Mouse (Mus musculus): ENCODE measurements around the gene Tbx15.
A peak's percentile ranks its signal among the peaks of the same experiment; 100 is the strongest.

Gene Tbx15

DNA sequence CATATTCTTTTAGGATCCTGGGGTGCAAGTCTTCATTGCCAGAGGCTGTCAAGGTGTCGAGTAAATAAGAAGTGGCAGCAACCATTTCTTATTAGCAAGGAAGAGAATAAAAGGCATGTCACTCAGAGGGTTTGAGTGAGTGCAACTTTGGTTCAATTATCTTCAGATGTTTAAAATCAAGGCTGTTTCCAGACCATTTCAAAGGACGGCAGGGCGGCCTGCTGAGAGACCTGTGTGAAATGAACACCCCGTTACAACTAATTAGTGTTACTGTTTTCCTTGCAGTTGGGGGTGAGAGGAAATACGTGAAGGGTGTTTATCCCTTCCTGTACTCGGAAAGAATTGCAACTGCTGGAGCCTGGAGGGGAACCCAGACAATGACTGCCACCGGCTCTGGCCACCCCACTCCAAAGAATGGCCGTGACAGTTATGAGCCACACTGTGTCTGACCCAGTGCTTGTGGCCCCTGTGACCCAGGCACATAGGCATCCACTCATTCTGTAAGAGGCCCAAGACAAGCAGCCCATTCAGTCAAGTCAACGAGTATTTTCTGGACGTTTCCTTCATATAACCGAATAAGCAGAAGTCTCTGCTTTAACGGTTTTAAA is 37.9 kb downstream of the Tbx15 start:
- peak; percentile 49 for DNase-seq

- DNase-seq, result peak; percentile 70
Measured at GRCm38 (mm10) chr3:99279718-99280117, 39.5 kb downstream of the Tbx15 start.

- DNase-seq, result peak; percentile 81
Measured at GRCm38 (mm10) chr3:99281453-99281852, 41.3 kb downstream of the Tbx15 start.

DNA sequence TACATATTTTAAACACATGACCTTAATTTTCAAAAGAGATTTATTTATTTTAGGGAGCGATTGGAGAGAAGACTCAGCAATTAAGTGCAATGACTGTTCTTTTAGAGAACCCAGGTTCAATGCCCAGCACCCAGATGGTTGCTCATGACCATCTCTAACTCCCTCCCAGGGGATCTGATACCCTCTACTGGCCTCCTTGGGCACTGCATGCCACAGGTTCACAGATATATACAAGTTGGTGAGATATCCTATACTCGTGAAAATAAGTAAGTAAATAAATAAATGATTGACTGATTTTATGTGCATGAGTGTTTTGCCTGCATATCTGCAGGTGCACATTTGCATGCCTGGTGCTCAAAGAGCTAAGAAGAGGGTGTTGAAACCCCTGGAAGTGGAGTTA is 48.1 kb downstream of the Tbx15 start:
- peak; percentile 82 for DNase-seq

DNA sequence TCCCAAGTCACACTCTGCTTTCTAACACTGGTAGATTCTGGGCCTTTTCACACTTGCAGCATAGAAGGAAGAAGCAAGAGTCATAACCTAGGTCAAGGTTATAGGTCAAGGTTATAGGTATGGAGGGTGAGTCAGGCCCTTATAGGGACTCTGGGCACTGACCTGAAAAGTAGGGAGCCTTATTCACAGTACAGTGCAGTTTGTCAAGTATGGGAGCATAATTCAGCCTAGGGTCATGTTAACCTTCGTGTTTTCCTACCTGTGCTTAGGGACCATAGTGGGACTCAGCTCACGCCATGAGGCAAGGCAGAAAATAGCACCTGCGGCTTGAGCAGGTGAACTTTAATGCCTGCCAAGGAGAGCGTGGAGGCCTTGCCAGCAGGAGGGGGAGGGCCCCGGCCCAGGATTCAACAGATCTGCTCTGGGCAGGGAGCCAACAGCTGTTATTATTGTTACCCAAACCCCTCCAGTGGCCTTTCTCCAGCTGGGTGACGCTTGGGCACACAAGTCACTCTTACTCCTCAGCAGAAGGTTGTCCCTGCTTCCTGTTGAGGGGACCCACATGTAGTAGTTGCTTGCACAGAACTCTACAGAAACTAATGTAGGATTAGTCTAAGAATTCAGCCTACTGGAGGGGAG is 50.0 kb downstream of the Tbx15 start:
- DNase-seq, result peak; percentile 89

GRCm38 (mm10) chr3:99290878-99291277 is 50.7 kb downstream of the Tbx15 start:
- peak; percentile 11 for DNase-seq

GRCm38 (mm10) chr3:99291386-99291785 is 51.2 kb downstream of the Tbx15 start:
- peak; percentile 72 for DNase-seq

DNA sequence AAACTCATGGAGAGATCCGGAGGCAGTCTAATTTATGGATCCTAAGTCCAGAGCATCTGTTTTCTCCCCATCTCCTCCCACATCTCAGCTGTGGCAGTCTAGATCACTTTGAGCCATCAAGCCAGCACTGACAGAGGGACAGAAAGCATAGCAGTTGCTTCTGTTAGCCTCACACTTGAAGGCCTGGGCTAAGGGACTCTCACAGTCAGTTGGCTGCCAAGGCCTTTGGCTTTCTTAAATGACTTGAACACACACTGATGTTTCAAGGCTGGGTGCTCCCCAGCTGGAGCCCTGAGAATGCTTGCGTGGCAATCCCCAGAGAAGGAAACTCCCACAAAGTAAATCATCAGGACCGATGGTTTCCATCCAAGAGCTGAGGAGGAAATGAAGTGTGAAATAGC is 52.4 kb downstream of the Tbx15 start:
- peak; percentile 64 for DNase-seq

DNA sequence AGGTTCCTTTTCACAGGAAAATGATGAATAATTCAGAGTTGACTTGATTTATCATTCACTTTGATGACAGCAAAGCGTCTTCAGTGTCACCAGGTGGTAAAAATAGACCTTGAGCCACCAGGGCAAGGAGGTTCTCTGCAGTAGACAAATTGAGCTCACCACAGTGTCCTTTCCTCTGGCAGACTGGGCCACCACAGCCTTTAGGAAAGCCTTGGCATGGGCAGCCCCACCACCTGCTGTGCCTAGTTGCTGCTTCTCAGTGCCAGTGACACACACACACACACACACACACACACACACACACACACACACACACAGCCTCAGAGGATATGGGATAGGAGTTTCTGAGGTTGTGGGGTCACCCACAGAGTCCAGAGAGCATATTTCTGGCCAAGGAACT is 54.0 kb downstream of the Tbx15 start:
- peak; percentile 71 for DNase-seq

- DNase-seq, result peak; percentile 10
Measured at GRCm38 (mm10) chr3:99295301-99295700, 55.1 kb downstream of the Tbx15 start.

GRCm38 (mm10) chr3:99296186-99296585 is 56.0 kb downstream of the Tbx15 start:
- peak; percentile 85 for DNase-seq

DNA sequence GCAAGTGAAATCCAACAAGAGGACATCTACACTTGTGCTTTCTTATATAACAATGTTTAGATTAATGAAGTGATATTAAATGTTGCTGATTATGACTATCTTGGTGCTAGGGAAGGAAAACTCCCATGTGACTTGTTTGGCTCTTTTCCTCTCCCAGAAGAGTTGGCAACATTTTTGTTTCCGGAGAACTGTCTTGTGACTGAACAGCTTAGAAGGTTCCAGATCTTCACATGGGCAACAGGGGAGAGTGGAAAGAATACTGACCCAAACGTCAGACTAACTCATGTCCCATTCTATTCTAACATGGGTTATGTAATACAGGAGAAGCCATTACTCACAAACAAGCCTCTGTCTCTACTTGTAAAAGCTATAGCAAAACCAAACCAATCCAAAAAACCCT is 60.7 kb downstream of the Tbx15 start:
- DNase-seq, result peak; percentile 2

DNA sequence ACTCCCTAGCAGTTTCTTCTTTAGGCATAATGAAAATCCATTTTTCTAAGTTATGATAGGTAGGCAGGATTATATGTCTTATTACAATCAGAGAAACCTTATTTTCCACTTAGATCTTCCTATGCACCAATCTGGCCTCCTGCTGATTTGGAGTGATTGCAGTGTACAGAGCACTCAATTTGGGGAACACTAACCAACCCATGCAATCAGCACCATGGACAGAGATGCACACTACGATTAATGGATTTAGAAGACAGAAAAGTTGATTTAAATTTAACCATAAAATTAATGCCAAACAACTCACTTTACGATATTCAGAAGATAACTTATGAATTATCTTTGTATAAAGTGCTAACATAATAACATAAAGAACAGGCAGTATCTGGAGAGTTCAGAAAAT is 70.7 kb downstream of the Tbx15 start:
- DNase-seq, result no peak

GRCm38 (mm10) chr3:99311943-99312635 is 71.9 kb downstream of the Tbx15 start:
- no peak for DNase-seq

GRCm38 (mm10) chr3:99322345-99322744 is 82.2 kb downstream of the Tbx15 start:
- DNase-seq, result no peak

DNA sequence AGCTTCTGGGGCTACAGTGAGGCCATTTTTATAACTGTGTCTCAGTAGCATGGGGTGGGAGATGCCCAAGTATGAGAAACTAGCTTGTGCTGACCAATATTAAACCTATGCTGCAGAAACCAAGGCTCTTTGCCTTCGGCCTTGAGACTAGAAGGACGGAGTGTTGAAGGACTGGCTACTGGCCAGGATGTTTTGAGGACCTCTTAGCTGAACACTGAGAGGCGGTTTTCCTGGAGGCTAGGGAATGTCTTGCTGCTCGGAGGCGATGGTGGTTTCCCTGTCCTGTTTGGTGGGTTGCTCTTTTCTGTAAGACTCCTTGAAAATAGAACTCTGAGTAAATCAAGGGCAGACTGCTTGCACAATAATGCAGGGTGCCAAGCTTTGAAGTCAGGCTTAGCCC is 89.1 kb downstream of the Tbx15 start:
- no peak for DNase-seq

GRCm38 (mm10) chr3:99331086-99331485 is 90.9 kb downstream of the Tbx15 start:
- DNase-seq, result no peak

DNA sequence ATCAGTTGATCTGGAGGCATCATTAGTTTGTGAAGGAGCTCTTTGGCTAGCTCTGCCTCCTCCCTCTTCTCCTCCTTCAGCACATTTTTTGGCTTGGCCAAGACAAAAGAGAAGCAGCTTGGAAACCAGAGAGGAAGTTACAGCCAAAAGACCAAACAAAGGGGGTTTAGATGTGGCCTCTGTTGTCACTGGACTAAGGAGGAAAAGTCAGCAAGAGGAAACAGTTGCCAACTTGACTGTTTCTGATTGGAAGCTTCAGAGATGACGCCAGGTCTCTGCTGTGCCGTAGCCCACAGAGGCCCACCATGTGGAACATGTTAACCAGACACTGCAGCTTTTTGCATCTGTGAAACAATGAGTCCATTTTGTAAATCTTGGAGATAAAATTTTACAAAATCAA is 96.7 kb downstream of the Tbx15 start:
- no peak for DNase-seq

DNA sequence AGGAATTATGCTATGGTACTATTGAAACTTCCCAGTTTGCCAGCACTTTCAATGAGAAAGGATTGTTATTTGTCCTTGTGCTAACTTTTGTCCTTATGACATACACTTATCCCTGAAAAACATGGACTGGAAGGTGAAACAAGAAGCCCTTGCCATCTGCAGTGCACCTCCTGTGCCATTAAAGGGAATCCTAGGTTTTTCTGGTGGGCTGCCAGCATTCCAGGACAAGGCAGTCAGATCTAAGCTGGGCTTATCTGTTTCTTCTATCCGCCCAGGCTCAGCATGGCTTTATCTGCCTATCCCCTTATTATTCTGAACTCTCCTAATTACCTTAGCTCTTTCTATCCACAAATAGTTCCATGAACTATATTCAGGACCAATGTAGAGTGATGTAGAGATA is 98.6 kb downstream of the Tbx15 start:
- no peak for DNase-seq

- no peak for DNase-seq
Measured at GRCm38 (mm10) chr3:99340021-99340420, 99.8 kb downstream of the Tbx15 start.

DNA sequence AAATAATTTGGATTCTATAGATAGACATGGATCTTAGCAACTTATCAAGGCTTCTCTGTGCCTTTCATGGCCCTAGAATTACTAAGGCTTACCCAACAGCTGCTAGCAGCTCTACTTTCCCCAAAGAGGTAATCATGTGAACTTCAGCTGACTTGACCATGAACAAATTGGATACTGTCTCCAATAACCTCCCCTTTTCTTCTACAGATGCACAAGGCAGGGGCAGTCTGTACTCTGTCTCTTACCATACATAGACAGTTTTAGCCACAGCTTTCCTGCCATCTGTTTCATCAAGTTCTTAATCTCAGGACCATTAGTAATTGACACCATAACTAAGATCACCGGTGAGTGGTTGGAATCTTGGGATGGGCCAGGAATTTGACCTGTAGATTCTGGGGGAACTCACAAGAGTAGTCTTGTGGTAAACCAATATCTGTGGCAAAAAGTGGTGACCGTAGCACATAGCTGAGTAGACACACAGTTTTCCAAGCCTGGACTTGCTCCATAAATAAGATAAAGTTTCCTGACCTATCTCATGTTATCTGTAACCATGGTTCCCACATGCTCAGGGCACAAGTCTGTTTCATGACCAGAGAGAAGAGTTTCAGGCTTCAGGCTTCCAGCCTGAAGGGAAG is 139.6 kb downstream of the Tbx15 start:
- no peak for DNase-seq

DNA sequence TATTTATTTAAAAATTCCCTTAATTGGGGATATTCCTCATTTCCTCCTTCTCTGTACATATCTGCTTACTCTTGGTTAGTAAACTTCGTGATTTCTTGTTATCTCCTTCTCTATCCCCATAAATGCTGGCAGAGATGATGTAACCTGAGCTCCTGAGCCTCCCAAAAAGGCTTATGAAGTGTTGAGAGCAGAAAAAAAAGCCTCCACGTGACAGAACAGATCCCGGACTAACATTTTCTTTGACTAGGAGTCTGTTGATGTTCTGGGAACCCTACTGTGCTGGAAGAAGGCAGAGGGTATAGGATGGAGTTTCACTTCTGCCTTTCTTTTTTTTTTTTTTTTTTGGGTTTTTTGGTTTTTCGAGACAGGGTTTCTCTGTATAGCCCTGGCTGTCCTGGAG is 146.9 kb downstream of the Tbx15 start:
- no peak for DNase-seq

All from heart, adult 11 months (tissue).